Mouse (Mus musculus) neural tube, embryonic 15.5 days (tissue): ENCODE data around the gene Mbl2. TPM values are rescaled to one million over a fixed set of nuclear protein-coding genes. Genes with fewer than 3 reads are reported as not detected.
"Not testable (repeated sequence)": the region's sequence is repeated elsewhere in the genome, so short reads cannot be mapped to it uniquely, and the experiment has no call there.

ENCODE experiments used
- ATAC-seq: fragments of 200-750 bp; cut with Nextera tagmentation; 2 replicates; pipeline ENCODE4 v1.8.0; 2017; ENCODE audit warnings: mild to moderate bottlenecking, moderate TSS enrichment, moderate library complexity; ENCODE audit not compliant: low FRiP score
- H3K27ac ChIP-seq: fragments of 300-500 bp; sonication (generic); replicated peaks from 2 replicates; pipeline ENCODE4 v1.5.1; 2015; ENCODE audit warnings: mild to moderate bottlenecking, inconsistent platforms
- H3K27me3 ChIP-seq: fragments of 300-500 bp; sonication (generic); replicated peaks from 2 replicates; pipeline ENCODE4 v1.6.1; 2015; ENCODE audit warnings: inconsistent platforms
- H3K36me3 ChIP-seq: fragments of 300-500 bp; sonication (generic); 2 replicates; pipeline ENCODE4 v1.6.1; 2015; ENCODE audit warnings: inconsistent platforms
- H3K4me1 ChIP-seq: fragments of 300-500 bp; sonication (generic); 2 replicates; pipeline ENCODE4 v1.6.1; 2015; ENCODE audit warnings: inconsistent platforms
- H3K4me2 ChIP-seq: fragments of 300-500 bp; sonication (generic); 2 replicates; pipeline ENCODE4 v1.6.1; 2015; ENCODE audit warnings: inconsistent platforms, mild to moderate bottlenecking, moderate library complexity
- H3K4me3 ChIP-seq: fragments of 300-500 bp; sonication (generic); replicated peaks from 2 replicates; pipeline ENCODE4 v1.5.1; 2015; ENCODE audit warnings: mild to moderate bottlenecking, inconsistent platforms
- H3K9ac ChIP-seq: fragments of 300-500 bp; sonication (generic); replicated peaks from 2 replicates; pipeline ENCODE4 v1.6.1; 2015; ENCODE audit warnings: mild to moderate bottlenecking, inconsistent platforms
- H3K9me3 ChIP-seq: fragments of 300-500 bp; sonication (generic); replicated peaks from 2 replicates; pipeline ENCODE4 v1.6.1; 2016; ENCODE audit warnings: inconsistent platforms
- WGBS: fragments of 180-500 bp; shearing (Covaris S2); methylation state at CpG from one replicate; pipeline ENCODE4 v1.1.7; 2015; ENCODE audit warnings: mixed read lengths; 5-methylcytosine and 5-hydroxymethylcytosine counted together
- polyA plus RNA-seq: library from polyadenylated mRNA; unstranded; fragments of >200 nt; fragmentation: Nextera tagmentation; extraction: Ambion mirVana; gene quantifications from 2 replicates; pipeline ENCODE4 v1.2.1, GENCODE M21; 2015

Gene Mbl2
- polyA plus RNA-seq, 1 experiment from 2014 or later, result not detected

GRCm38 (mm10) chr19:30217335-30217734, 15.4 kb upstream of the Mbl2 start:
- peak; percentile 45; the same call in 1 of the 2 replicates for ATAC-seq
- WGBS, result 24% methylated on average over 7 of the region's 7 CpGs
- no peaks in the 10 kb centered on the region for H3K36me3 ChIP-seq
- no peaks in the 10 kb centered on the region for H3K9me3 ChIP-seq
- H3K4me1 ChIP-seq, result no peaks in the 10 kb centered on the region
- no peak overlapping the region for H3K4me3 ChIP-seq
- H3K27ac ChIP-seq, result no peak overlapping the region
- H3K27me3 ChIP-seq, result no peaks in the 10 kb centered on the region
- no peak overlapping the region for H3K4me2 ChIP-seq
- H3K9ac ChIP-seq, result no peak overlapping the region

GRCm38 (mm10) chr19:30222593-30222992, 10.1 kb upstream of the Mbl2 start:
- not testable (repeated sequence) for H3K4me1 ChIP-seq, H3K9me3 ChIP-seq, H3K27me3 ChIP-seq, H3K4me3 ChIP-seq, ATAC-seq, H3K9ac ChIP-seq, H3K36me3 ChIP-seq, H3K4me2 ChIP-seq, H3K27ac ChIP-seq
- WGBS, result 86% methylated on average over 8 of the region's 8 CpGs

- Histone ChIP-seq H3K9me3 (no peaks in the 10 kb centered on the region), H3K4me2 (no peak overlapping the region), H3K9ac (no peak overlapping the region), H3K4me1 (no peaks in the 10 kb centered on the region), H3K36me3 (no peaks in the 10 kb centered on the region), H3K27ac (no peak overlapping the region), H3K27me3 (no peaks in the 10 kb centered on the region), H3K4me3 (no peak overlapping the region)
- WGBS, result 87% methylated on average over 3 of the region's 3 CpGs
- no peak for ATAC-seq
Observed at GRCm38 (mm10) chr19:30229477-30229876, 3.3 kb upstream of the Mbl2 start.

GRCm38 (mm10) chr19:30234416-30234815, 1.7 kb downstream of the Mbl2 start:
- no peak for ATAC-seq
- Histone ChIP-seq H3K27me3 (no peaks in the 10 kb centered on the region), H3K9me3 (no peaks in the 10 kb centered on the region), H3K36me3 (no peaks in the 10 kb centered on the region), H3K9ac (no peak overlapping the region), H3K4me1 (no peaks in the 10 kb centered on the region), H3K4me3 (no peak overlapping the region), H3K4me2 (no peak overlapping the region), H3K27ac (no peak overlapping the region)
- 88% methylated on average over 8 of the region's 8 CpGs for WGBS

GRCm38 (mm10) chr19:30247359-30247758, 14.6 kb downstream of the Mbl2 start:
- Histone ChIP-seq H3K4me3 (no peak overlapping the region), H3K27me3 (0 out of 2 replicates have a peak, but pooled peaks cover 5% of the 10 kb centered on the region), H3K9me3 (no peaks in the 10 kb centered on the region), H3K27ac (no peak overlapping the region), H3K36me3 (no peaks in the 10 kb centered on the region), H3K4me2 (no peak overlapping the region), H3K4me1 (no peaks in the 10 kb centered on the region), H3K9ac (no peak overlapping the region)
- 23% methylated on average over 11 of the region's 11 CpGs for WGBS
- no peak for ATAC-seq

- Histone ChIP-seq H3K9me3 (no peaks in the 10 kb centered on the region), H3K36me3 (no peaks in the 10 kb centered on the region), H3K27me3 (0 out of 2 replicates have a peak, but pooled peaks cover 5% of the 10 kb centered on the region), H3K4me3 (no peak overlapping the region), H3K4me1 (no peaks in the 10 kb centered on the region), H3K9ac (no peak overlapping the region), H3K27ac (no peak overlapping the region), H3K4me2 (no peak overlapping the region)
- WGBS, result 6% methylated on average over 8 of the region's 8 CpGs
- no peak for ATAC-seq
Observed at GRCm38 (mm10) chr19:30248822-30249221, 16.1 kb downstream of the Mbl2 start.

GRCm38 (mm10) chr19:30252253-30252652, 19.5 kb downstream of the Mbl2 start:
- WGBS, result 78% methylated on average over 2 of the region's 2 CpGs
- Histone ChIP-seq H3K4me2 (no peak overlapping the region), H3K36me3 (no peaks in the 10 kb centered on the region), H3K9ac (no peak overlapping the region), H3K27ac (no peak overlapping the region), H3K27me3 (0 out of 2 replicates have a peak, but pooled peaks cover 5% of the 10 kb centered on the region), H3K4me1 (peaks cover 3% of the 10 kb centered on the region; the same call in 1 of the 2 replicates), H3K4me3 (no peak overlapping the region), H3K9me3 (no peaks in the 10 kb centered on the region)
- ATAC-seq, result no peak

GRCm38 (mm10) chr19:30256339-30256738, 23.6 kb downstream of the Mbl2 start:
- Histone ChIP-seq H3K4me3 (no peak overlapping the region), H3K9me3 (no peaks in the 10 kb centered on the region), H3K27ac (no peak overlapping the region), H3K4me1 (peaks cover 3% of the 10 kb centered on the region; the same call in 1 of the 2 replicates), H3K36me3 (no peaks in the 10 kb centered on the region), H3K4me2 (no peak overlapping the region), H3K27me3 (no peaks in the 10 kb centered on the region), H3K9ac (no peak overlapping the region)
- 41% methylated on average over 6 of the region's 6 CpGs for WGBS
- ATAC-seq, result no peak

GRCm38 (mm10) chr19:30281125-30281524, 48.4 kb downstream of the Mbl2 start:
- Histone ChIP-seq H3K4me1 (no peaks in the 10 kb centered on the region), H3K4me3 (no peak overlapping the region), H3K9me3 (no peaks in the 10 kb centered on the region), H3K27ac (no peak overlapping the region), H3K27me3 (no peaks in the 10 kb centered on the region), H3K36me3 (no peaks in the 10 kb centered on the region), H3K4me2 (no peak overlapping the region), H3K9ac (no peak overlapping the region)
- no peak for ATAC-seq
- WGBS, result 78% methylated on average over 5 of the region's 5 CpGs

GRCm38 (mm10) chr19:30287899-30288490, 55.3 kb downstream of the Mbl2 start:
- no peak overlapping the region for H3K9ac ChIP-seq
- no peak for ATAC-seq
- H3K4me2 ChIP-seq, result no peak overlapping the region
- H3K9me3 ChIP-seq, result no peaks in the 10 kb centered on the region
- H3K27me3 ChIP-seq, result no peaks in the 10 kb centered on the region
- no peak overlapping the region for H3K27ac ChIP-seq
- no peaks in the 10 kb centered on the region for H3K36me3 ChIP-seq
- no peaks in the 10 kb centered on the region for H3K4me1 ChIP-seq
- no peak overlapping the region for H3K4me3 ChIP-seq
- 77% methylated on average over 6 of the region's 6 CpGs for WGBS
